Mouse (Mus musculus): ENCODE data around the gene Ofcc1.

Gene Ofcc1

GRCm38 (mm10) chr13:40000236-40000635 lies 361.0 kb downstream of the Ofcc1 start:
- no peak for DNase-seq (ENCODE audit: low spot score in 2 of 2)

GRCm38 (mm10) chr13:39997901-39998300 lies 363.3 kb downstream of the Ofcc1 start:
- DNase-seq (ENCODE audit: low spot score in 2 of 2): no peak

GRCm38 (mm10) chr13:39979294-39980061 lies 381.8 kb downstream of the Ofcc1 start:
- DNase-seq (ENCODE audit: low spot score in 2 of 2): no peak

- DNase-seq (ENCODE audit: low spot score in 2 of 2): no peak
Measured at GRCm38 (mm10) chr13:39968349-39969016, 392.8 kb downstream of the Ofcc1 start.

GRCm38 (mm10) chr13:39957226-39957625 lies 404.0 kb downstream of the Ofcc1 start:
- DNase-seq (ENCODE audit: low spot score in 2 of 2): no peak

- no peak for DNase-seq (ENCODE audit: low spot score in 2 of 2)
Measured at GRCm38 (mm10) chr13:39956017-39956416, 405.2 kb downstream of the Ofcc1 start.
